Mouse (Mus musculus): ENCODE results near the gene Vps45. TPM values are rescaled to one million over a fixed set of nuclear protein-coding genes. Genes with fewer than 3 reads are reported as not detected.

Gene Vps45
- polyA plus RNA-seq, 1 experiment: 7.5 TPM

GRCm38 (mm10) chr3:96000080-96000632, 58.1 kb downstream of the Vps45 start:
- TF ChIP-seq CTCF (IDR thresholded peaks at IDR 0.05; ENCODE audit: borderline replicate concordance, control insufficient read depth, extremely low read depth, insufficient read depth, low read length, poor library complexity) (no peak), POLR2A (IDR thresholded peaks at IDR 0.05; ENCODE audit: control insufficient read depth, extremely low read depth, insufficient read depth, low read length, poor library complexity) (no peak)
- H3K36me3 ChIP-seq (ENCODE audit: control insufficient read depth, insufficient read depth, low read length): no peaks in the 10 kb centered on the region
- no peak overlapping the region for H3K4me3 ChIP-seq (ENCODE audit: control insufficient read depth, insufficient read depth, low read length)
- H3K27me3 ChIP-seq (ENCODE audit: control insufficient read depth, insufficient read depth, low read length): no peaks in the 10 kb centered on the region
- peaks cover 22% of the 10 kb centered on the region for H3K4me1 ChIP-seq (replicated peaks; ENCODE audit: control insufficient read depth, insufficient read depth, low read length)
- no peak overlapping the region for H3K27ac ChIP-seq (ENCODE audit: control insufficient read depth, insufficient read depth, low read length)
- no peak for DNase-seq
- 77% methylated on average over 14 of the region's 14 CpGs for WGBS

- no peak for DNase-seq
- no peak overlapping the region for H3K4me3 ChIP-seq (ENCODE audit: control insufficient read depth, insufficient read depth, low read length)
- H3K27me3 ChIP-seq (ENCODE audit: control insufficient read depth, insufficient read depth, low read length): no peaks in the 10 kb centered on the region
- TF ChIP-seq CTCF (IDR thresholded peaks at IDR 0.05; ENCODE audit: borderline replicate concordance, control insufficient read depth, extremely low read depth, insufficient read depth, low read length, poor library complexity) (no peak), POLR2A (IDR thresholded peaks at IDR 0.05; ENCODE audit: control insufficient read depth, extremely low read depth, insufficient read depth, low read length, poor library complexity) (no peak)
- no peak overlapping the region for H3K27ac ChIP-seq (ENCODE audit: control insufficient read depth, insufficient read depth, low read length)
- H3K36me3 ChIP-seq (ENCODE audit: control insufficient read depth, insufficient read depth, low read length): no peaks in the 10 kb centered on the region
- 92% methylated on average over 12 of the region's 12 CpGs for WGBS
- peaks cover 28% of the 10 kb centered on the region for H3K4me1 ChIP-seq (replicated peaks; ENCODE audit: control insufficient read depth, insufficient read depth, low read length)
These were observed 58.8 kb downstream of the Vps45 start for GRCm38 (mm10) chr3:95999308-96000079.

GRCm38 (mm10) chr3:95997203-95997721, 61.0 kb downstream of the Vps45 start:
- no peak overlapping the region for H3K4me3 ChIP-seq (ENCODE audit: control insufficient read depth, insufficient read depth, low read length)
- TF ChIP-seq POLR2A (IDR thresholded peaks at IDR 0.05; ENCODE audit: control insufficient read depth, extremely low read depth, insufficient read depth, low read length, poor library complexity): no peak
- no peak for TF ChIP-seq CTCF (IDR thresholded peaks at IDR 0.05; ENCODE audit: borderline replicate concordance, control insufficient read depth, extremely low read depth, insufficient read depth, low read length, poor library complexity)
- 34% methylated on average over 9 of the region's 9 CpGs for WGBS
- DNase-seq: no peak
- H3K36me3 ChIP-seq (ENCODE audit: control insufficient read depth, insufficient read depth, low read length): no peaks in the 10 kb centered on the region
- no peak overlapping the region for H3K27ac ChIP-seq (ENCODE audit: control insufficient read depth, insufficient read depth, low read length)
- no peaks in the 10 kb centered on the region for H3K27me3 ChIP-seq (ENCODE audit: control insufficient read depth, insufficient read depth, low read length)
- H3K4me1 ChIP-seq (replicated peaks; ENCODE audit: control insufficient read depth, insufficient read depth, low read length): peaks cover 36% of the 10 kb centered on the region

- 30% methylated on average over 6 of the region's 6 CpGs for WGBS
- Histone ChIP-seq H3K36me3 (ENCODE audit: control insufficient read depth, insufficient read depth, low read length) (no peaks in the 10 kb centered on the region), H3K4me3 (ENCODE audit: control insufficient read depth, insufficient read depth, low read length) (peak overlapping the region; percentile 71; the same call in 1 of the 2 replicates), H3K4me1 (replicated peaks; ENCODE audit: control insufficient read depth, insufficient read depth, low read length) (peaks cover 33% of the 10 kb centered on the region), H3K27me3 (ENCODE audit: control insufficient read depth, insufficient read depth, low read length) (no peaks in the 10 kb centered on the region), H3K27ac (ENCODE audit: control insufficient read depth, insufficient read depth, low read length) (no peak overlapping the region)
- TF ChIP-seq CTCF (IDR thresholded peaks at IDR 0.05; ENCODE audit: borderline replicate concordance, control insufficient read depth, extremely low read depth, insufficient read depth, low read length, poor library complexity) (no peak), POLR2A (IDR thresholded peaks at IDR 0.05; ENCODE audit: control insufficient read depth, extremely low read depth, insufficient read depth, low read length, poor library complexity) (no peak)
- DNase-seq: no peak
These were observed 61.7 kb downstream of the Vps45 start for GRCm38 (mm10) chr3:95996451-95997073.

- Histone ChIP-seq H3K27me3 (ENCODE audit: control insufficient read depth, insufficient read depth, low read length) (no peaks in the 10 kb centered on the region), H3K4me1 (replicated peaks; ENCODE audit: control insufficient read depth, insufficient read depth, low read length) (peaks cover 31% of the 10 kb centered on the region), H3K27ac (ENCODE audit: control insufficient read depth, insufficient read depth, low read length) (peak within 1 kb of the TSS; percentile 58; the same call in 1 of the 2 replicates), H3K36me3 (ENCODE audit: control insufficient read depth, insufficient read depth, low read length) (no peaks in the 10 kb centered on the region), H3K4me3 (ENCODE audit: control insufficient read depth, insufficient read depth, low read length) (peak within 1 kb of the TSS; percentile 71)
- TF ChIP-seq POLR2A (IDR thresholded peaks at IDR 0.05; ENCODE audit: control insufficient read depth, extremely low read depth, insufficient read depth, low read length, poor library complexity) (no peak), CTCF (IDR thresholded peaks at IDR 0.05; ENCODE audit: borderline replicate concordance, control insufficient read depth, extremely low read depth, insufficient read depth, low read length, poor library complexity) (no peak)
- under 1% methylated on average over 84 of the region's 84 CpGs for WGBS
- DNase-seq: peak; percentile 53
These were observed 62.4 kb downstream of the Vps45 start, which contains the start of gene Plekho1 for GRCm38 (mm10) chr3:95995802-95996428. Gene Plekho1 (minus strand): TSS chr3:95996001.

All from thymus, adult 2 months (tissue).